Mouse (Mus musculus): ENCODE results near the gene Crtam. TPM values are rescaled to one million over a fixed set of nuclear protein-coding genes. Genes with fewer than 3 reads are reported as not detected.

Crtam gene
- total RNA-seq (2017) = 0.14 TPM in 1 of 2 replicates, not detected in the other

DNA sequence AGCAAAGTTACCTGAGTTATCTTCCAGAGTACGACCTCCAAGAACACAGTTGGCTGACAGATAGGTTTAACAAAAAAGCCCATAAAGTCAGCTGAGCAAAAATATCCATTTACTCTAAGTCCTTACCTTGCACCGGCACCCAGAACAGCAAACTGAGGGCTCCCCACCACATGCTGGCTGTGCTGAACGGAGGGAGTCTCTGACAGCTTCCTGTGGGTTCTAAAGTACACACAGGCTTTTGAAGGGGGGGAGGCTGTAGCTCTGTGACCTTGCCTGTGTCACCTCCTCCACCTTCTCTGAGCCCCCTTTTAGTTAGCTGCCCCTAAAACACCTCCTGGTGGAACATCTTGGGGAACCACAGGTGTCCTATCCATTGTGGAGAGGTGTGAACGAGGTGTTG, at the start of gene Crtam:
Gene Crtam (minus strand): TSS at position 214 of the 400 bp plus-strand sequence.
- ATAC-seq (replicated peaks; ENCODE audit: low read depth, poor library complexity, severe bottlenecking) = no peak

DNA sequence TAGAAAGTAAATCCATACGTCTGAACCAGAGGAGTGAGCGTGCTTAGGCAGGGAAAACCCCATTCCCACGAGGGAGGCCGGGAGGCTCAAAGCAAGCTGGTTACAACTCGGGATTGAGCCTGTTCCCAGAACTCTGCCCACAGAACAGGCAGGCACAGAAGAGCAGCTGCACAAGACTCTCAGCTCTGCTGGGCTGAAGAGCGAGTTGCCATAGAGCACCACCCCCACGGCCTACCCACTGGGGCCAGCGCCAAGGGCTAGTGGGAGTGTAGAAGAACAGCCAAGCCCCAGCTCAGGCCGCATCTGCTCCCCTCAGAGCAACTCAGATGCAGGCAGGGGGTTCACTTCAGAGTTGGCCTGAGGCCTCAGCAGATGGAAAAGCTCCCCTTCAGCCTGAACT, 49.7 kb upstream of the Crtam start:
- no peak for ATAC-seq (replicated peaks; ENCODE audit: low read depth, poor library complexity, severe bottlenecking)

DNA sequence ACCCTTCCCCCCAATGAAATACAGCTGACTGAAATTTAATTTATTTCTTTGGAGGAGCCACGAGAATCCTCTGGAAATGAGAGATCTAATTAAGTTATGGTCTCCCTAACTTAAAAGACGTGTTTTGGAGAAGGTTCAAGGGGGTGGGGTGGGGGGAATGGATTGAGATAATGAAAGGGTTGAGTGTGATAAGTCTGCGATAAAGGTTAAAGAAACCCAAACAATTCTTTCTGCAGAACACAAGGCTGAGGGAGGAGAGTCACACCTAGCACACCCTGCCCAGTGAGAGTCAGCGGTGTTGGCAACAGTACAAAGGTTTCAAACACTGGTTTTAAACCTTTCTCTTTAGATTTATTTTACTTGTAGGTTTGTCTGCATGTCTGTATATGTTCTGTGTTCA, 49.0 kb upstream of the Crtam start:
- ATAC-seq (replicated peaks; ENCODE audit: low read depth, poor library complexity, severe bottlenecking) = no peak

DNA sequence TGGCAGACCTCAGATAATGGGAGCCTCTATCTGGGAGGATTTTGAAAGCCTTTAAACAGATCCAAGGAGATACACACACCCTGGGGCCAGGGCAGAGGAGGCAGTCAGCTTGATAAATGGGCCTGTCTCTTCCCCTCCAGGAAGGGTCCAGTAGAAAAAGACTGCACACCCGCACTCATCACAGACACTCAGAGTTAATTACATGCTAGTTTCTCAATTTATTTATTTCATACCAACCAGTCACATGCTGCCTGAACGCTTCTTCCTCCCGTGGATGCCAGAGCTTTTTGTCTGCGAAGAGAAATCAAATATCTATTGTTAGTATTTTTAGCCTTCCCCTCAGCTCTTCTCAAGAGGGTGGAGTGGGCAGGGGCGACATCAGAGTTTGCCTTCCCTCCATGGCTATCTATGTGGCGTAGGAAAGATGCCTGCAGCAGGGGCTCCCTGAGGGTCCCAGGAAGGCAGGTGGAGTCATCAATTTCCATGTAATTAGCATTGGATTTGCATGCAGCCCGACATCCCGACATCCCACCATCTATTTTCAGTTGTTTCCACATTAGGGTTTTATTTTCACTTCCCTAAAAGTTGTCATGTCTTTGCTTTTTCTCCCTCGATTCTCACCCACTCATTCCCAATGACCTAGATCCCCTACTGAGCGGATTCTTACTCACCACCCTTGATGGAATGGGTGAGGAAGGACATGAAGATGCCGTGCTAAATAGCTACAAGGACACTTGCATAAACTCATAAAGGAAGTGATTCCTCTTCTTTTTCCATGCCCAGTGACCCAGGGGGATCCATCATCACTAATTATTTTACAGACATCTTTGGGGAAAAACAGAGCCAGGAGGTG, 46.9 kb upstream of the Crtam start:
- ATAC-seq (replicated peaks; ENCODE audit: low read depth, poor library complexity, severe bottlenecking) = 0 out of 2 replicates have a peak, but pooled peaks have one; percentile 24

DNA sequence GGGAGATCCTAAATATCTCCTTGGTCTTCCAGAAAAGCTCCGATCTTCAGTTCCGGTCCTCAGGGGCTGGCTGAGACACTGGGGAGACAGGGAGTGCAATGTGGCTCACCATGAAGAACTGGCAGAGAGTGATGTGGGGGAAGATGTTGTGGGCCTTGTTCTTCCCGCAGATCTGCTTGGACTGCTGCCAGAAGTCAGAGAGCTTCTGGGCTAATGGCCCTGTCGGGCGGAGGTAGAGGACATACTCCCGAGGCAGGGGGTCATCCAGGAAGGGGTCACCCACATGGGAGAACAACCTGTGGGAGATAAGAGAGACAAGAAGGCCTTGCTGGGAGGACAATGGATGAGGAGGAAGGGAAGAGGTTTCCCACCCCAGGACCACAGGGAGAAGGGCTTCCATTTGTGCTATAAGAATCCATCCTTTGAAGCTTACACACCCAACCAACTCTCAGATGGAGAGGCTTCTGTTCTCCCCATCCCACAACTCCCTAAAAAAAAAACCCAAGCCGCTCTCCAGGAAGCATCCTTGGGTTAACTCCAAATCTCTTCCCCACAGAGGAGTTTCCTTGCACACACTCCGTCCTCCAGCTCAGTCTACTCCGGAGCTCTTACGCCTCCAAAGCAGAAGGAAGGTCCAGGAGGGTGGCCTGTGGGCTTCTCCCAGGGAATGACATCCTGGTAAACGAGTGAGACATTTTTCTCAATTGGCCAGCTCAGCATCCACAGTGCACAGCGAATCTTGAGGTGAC, 46.1 kb upstream of the Crtam start:
- no peak for ATAC-seq (replicated peaks; ENCODE audit: low read depth, poor library complexity, severe bottlenecking)

DNA sequence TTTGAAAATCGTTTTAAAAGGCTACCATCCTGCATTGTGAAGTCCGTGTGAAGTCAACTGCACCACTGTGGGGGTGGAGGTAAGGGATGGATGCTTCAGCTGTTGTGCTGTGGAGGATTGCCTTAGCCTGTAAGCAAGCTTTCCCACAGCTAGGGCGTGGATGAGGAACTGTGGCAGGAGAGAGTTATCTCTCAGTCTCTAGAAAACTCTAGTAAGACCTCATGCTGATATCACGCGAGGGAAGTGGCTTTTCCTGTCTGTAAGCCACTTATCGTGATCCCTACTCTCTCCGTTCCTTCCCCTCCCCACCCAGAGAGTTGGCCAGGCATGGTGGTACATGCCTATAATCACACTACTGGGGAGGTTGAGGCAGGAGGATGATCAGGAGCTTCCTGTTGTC, 44.9 kb upstream of the Crtam start:
- ATAC-seq (replicated peaks; ENCODE audit: low read depth, poor library complexity, severe bottlenecking) = peak; percentile 54

DNA sequence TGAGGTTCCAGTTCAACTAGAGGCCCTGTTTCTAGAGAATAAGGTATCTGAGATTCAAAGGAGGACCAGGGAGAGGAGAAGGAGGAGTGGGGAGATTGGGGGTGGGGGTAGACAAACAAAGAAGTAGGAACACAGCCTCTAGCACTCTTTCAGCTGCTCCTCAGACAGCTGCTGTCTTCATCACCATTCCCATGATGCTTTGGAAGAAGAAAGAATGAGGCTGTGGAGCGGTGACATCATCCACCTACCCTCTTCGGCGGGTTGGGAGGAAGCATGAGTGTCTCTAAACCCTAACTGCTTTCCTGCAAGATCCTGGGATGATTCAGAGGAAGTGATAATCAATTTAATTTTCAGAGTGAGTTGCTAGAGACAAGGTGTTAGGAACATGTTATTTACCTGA, 44.4 kb upstream of the Crtam start:
- ATAC-seq (replicated peaks; ENCODE audit: low read depth, poor library complexity, severe bottlenecking) = no peak

DNA sequence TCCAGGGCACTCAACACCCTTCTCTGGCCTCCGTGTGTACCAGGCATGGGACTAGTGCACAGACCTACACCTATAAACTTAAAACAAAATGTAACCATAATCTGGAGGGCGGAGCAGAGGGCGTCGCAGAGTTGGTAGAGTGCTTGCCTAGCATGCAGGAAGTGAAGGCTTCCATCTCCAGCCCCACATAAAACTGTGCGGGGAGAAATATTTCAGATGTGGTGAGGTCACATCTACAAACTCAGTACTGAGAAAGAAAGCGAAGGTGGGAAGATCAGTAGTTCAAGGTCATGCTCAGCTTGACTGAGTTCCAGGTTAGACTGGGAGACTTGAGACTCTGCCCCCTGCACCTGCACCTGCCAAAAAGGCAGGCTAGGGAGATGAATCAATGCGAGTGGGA, 43.8 kb upstream of the Crtam start:
- ATAC-seq (replicated peaks; ENCODE audit: low read depth, poor library complexity, severe bottlenecking) = no peak

DNA sequence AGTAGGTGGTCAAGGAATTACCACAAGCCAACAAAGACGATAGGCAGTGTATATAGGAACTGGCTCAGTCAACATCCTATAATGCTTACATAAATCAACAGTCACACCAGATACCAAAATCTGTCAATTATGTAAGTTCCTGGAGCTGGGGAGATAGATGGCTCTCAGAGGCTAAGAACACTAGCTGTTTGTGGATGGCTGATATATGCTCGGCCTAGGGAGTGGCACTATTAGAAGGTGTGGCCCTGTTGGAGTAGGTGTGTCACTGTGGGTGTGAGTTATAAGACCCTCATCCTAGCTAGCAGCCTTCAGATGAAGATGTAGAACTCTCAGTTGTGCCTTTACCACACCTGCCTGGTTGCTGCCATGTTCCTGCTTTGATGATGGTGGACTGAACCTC, 43.2 kb upstream of the Crtam start:
- ATAC-seq (replicated peaks; ENCODE audit: low read depth, poor library complexity, severe bottlenecking) = no peak

DNA sequence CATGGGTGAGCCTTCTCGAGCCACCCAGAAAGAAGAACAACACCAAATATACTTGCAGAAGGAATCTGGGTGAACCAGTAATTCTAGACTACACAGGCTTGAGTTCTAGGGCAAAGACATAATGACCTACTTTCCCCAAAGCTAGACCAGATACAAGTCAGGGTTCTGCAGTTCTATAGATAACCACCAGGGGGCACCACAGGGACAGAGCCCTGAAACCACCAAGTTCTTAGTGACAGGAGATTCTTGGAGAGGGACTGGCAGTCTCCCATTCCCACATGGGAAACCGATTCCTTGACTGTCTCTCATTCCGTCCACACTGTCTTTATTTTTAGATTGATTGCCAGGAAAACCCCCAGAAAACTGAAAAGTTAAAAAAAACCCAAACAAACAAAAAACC, 40.2 kb upstream of the Crtam start:
- ATAC-seq (replicated peaks; ENCODE audit: low read depth, poor library complexity, severe bottlenecking) = peak; percentile 68; the same call in 1 of the 2 replicates

DNA sequence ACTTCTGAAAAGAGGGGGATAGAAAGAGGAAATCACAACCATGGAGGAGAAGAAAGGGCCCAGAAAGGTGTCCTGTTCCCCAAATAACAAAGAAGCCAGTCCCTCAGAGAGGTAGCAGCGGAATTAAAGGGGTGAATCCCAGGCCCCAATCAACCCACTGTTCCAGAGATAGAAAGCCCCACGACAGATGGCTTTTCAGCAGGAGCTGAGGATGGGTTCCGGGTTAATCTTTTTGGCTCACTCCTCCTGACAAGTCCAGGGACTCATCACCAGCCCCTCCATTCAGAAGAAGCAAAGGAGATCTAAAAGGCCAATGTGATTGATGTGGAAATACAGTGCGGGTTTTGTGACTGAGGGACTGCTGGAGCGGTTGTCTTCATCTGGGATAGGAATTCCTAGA, 39.2 kb upstream of the Crtam start:
- ATAC-seq (replicated peaks; ENCODE audit: low read depth, poor library complexity, severe bottlenecking) = no peak

DNA sequence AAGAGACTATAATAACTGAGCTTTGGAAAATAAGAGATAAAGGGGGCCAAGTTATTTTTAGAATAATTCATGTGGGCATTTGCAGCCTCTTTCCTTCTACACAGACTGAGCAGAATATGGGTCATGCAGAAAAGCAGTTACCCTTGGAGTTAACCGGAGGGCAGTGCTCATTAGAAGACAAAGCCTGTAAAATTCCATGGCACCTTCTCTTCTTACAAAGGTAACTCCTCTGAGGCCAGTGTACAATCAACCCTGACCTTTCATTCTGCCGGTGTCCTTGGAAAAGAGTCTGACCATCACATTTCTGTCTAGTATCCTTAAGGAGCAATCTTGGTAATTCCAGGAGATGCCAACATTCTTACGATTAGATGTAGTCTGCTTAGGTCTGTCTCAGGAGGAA, 37.0 kb upstream of the Crtam start:
- no peak for ATAC-seq (replicated peaks; ENCODE audit: low read depth, poor library complexity, severe bottlenecking)

DNA sequence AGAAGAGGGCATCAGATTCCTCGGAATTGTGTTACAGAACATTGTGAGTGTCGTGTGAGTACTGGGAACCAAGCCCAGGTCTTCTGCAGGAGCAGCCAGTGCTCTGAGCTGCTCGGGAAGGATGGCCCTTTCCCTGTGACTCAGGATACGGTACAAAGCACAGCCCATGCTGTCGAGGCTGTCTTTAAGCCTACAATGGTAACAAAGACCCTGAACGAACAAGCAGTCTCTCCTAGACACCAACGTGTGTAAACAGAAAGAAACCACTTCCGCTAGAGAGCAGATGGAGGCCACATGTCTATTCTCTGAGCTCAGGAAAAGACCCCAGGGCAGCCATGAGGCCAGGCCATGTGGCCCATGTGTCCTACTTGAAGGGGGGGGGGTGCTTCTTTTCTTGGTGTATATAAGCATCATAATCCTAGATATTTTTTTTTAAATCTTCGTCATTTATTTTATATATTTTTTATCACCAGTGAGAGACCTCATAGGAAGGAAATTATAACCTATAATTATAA, 33.8 kb upstream of the Crtam start:
- ATAC-seq (replicated peaks; ENCODE audit: low read depth, poor library complexity, severe bottlenecking) = no peak

DNA sequence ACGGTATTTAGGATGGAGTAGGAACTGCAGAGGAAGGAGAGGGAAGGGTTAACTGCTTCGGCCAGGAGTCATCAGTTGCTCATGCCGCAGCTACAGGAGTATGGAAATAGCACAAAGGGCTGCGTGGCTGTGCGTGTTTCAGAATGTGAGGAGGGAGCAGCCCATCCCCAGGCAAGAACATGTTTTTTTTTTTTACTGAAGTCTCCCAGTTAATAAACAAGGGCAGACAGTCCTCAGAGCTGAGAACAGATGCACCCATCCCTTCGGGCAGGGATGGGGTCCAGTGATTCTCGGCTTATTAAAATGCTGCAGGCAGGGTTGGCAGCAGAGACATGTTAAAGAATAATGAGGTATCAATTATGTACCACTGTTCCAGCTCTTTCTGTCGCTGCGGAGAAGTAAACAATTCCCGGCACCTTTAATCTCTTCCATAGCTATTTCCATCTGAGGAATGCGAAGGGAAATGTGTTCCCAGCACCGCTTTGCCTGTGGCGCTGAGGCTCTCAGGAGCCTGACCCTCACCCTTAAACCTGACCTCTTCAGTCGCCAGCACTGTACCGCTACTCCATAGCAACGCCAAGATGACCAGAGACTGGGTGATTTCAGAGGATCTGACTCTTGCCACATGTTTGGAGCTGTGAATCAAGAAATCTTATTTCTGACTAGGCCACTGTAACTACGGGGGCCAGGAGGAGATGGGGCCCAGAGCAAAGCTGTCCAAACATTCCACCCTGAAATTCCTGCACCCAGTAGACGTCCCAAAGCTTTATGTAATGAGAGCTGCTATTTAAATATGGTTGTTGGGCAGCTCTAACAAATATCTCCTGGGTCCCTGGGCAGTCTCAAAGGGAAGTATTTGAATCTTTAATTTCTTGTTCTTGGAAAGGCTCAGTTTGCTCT, 27.4 kb upstream of the Crtam start:
- no peak for ATAC-seq (replicated peaks; ENCODE audit: low read depth, poor library complexity, severe bottlenecking)

DNA sequence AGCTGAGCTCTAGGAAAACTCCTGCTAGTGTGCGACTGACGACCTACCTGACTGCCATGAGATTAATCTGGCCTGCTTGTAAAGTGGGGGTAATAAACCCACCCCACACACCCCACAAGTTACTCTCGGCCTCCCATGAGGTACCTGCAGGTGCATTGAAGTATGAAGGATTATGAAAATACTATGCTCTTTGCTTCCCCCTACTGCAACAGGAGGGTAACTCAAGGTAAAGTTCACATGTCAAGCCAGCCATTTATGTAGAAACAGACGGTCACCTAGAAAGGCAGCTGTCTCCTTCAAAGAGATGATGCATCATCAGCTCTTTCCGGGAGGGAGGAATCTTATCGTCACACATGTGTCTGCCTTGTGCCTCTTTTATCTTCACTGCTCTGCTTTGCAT, 25.4 kb upstream of the Crtam start:
- ATAC-seq (replicated peaks; ENCODE audit: low read depth, poor library complexity, severe bottlenecking) = 0 out of 2 replicates have a peak, but pooled peaks have one; percentile 36

DNA sequence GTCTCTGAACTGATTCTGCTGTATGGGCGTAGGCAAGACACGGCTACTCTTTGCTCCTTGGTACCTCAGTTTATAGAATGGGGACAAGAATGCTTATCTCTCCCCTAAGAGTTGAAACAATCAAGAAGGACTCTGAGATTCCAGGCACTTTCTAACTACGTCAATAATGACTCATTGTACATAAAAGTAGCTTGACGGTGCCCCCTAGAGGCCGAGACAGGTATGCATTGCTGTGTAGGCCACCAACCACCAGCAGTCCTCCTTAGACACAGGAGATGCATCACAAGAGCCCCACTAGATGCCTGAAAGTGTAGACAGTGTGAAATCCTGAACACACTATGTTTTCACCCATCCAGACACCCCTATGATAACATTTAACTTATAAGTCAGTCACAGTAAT, 24.0 kb upstream of the Crtam start:
- peak; percentile 77 for ATAC-seq (replicated peaks; ENCODE audit: low read depth, poor library complexity, severe bottlenecking)

DNA sequence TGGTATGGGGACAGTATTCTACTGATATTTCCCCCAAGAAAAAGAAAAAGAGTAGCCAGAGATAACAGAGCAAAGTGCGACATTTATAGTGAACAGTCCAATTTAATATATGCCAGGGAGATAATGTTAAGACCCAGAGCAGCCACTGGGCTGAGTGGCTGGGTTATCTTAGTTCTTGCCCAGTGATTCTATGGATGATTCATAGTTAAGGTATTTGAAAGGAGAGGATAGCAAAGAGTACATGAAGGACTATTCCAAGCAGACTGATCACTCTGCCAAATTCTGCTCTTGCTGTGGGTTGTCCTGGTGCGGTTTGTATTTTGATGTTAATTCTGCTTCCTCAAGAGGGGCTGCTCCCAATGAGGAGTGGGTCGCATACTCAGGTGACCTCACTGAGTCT, 17.3 kb upstream of the Crtam start:
- ATAC-seq (replicated peaks; ENCODE audit: low read depth, poor library complexity, severe bottlenecking) = no peak

DNA sequence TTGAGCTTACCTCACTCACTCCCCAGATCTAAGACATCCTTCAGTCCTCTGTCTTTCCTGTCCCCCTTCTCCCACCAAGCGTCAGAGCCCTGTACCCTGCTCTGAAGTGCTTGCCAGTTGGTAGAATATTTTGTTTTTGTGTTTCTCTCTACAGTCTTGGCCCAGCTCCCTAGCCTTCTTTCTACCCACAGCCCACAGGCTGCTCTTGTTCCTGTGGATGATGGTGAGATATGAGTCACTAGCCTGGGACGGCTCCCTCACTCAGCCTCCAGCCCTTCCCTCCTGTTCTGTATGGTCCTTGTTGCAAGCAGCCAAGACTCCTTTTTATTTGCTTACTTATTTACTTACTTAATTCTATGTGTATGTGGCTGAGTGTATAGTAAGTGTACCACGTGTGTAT, 16.1 kb upstream of the Crtam start:
- no peak for ATAC-seq (replicated peaks; ENCODE audit: low read depth, poor library complexity, severe bottlenecking)

DNA sequence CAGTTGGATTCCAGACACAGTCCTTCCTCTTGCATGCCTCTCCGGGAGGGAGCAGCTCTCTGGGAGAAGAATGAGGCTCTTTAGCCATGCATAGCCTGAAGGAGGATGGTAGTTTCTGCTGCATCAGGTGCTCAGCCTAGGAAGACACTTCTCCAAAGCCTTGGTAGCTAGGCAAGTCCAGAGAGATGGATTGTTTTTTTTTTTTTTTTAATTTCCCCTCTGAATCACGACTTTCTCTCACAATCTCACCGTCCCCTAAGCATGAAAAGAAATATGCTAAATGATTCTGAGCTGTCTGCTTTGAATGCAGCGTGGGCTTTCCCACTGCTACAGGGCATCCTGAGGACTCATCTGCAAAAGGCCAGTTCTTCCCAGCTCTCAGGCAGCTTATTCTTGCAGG, 10.1 kb upstream of the Crtam start:
- no peak for ATAC-seq (replicated peaks; ENCODE audit: low read depth, poor library complexity, severe bottlenecking)

DNA sequence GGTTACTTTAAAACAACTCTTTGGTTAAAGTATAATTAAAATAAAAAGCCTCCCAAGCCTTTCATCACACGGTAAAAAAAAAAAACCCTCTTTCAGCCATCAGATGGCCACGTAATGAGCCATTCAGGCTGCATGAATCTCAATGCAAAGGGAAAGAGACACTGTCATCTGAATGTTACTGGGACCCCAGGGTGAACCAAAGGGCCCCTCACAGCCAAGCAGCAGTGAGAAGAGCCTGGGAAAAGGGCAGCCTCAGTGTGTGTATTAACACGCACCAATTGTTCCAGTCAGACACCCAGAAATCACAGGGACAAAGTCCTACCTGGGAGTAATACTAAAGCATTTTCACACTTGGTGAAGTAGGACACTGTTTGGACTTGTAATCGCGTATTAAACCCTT, 8.0 kb upstream of the Crtam start:
- ATAC-seq (replicated peaks; ENCODE audit: low read depth, poor library complexity, severe bottlenecking) = no peak
